Mouse (Mus musculus): Measurements from ENCODE around the gene Trp53i11. TPM values are rescaled to one million over a fixed set of nuclear protein-coding genes. Genes with fewer than 3 reads are reported as not detected.

Gene Trp53i11
- total RNA-seq (2012; rRNA removed), result not detected in 2 replicates
- not detected for polyA plus RNA-seq (2012; ENCODE audit: insufficient read depth in 1 of 2, insufficient read length in 2 of 2, low read depth in 1 of 2, low replicate concordance in 2 of 2, missing spikeins in 1 of 2)

GRCm38 (mm10) chr2:93187323-93187996, at the start of gene Trp53i11:
Gene Trp53i11, plus strand, starts transcription at chr2:93187548.
- no peaks in the 10 kb centered on the region for H3K36me3 ChIP-seq (ENCODE audit: control insufficient read depth in 1 of 2, insufficient read depth in 2 of 2, low read length in 2 of 2)
- H3K27ac ChIP-seq (ENCODE audit: control insufficient read depth, low read depth, low read length), result no peak within 1 kb of the TSS
- H3K79me2 ChIP-seq (ENCODE audit: control insufficient read depth, insufficient read depth, low read length, poor library complexity), result no peaks in the 10 kb centered on the region
- no peak for DNase-seq (ENCODE audit: low read depth, low spot score)
- H3K27me3 ChIP-seq (ENCODE audit: control insufficient read depth in 1 of 2, insufficient read depth in 2 of 2, low read length in 2 of 2), result peaks cover 0 to 3% of the 10 kb centered on the region in 2 experiments; a peak in 2 of 4 replicates
- no peaks in the 10 kb centered on the region for H3K9me3 ChIP-seq (replicated peaks; ENCODE audit: insufficient read depth, low read length)
- peaks cover 0 to 5% of the 10 kb centered on the region in 2 experiments; a peak in 1 of 4 replicates for H3K4me1 ChIP-seq (ENCODE audit: control insufficient read depth in 1 of 2, insufficient read depth in 2 of 2, low read length in 2 of 2)
- no peak for TF ChIP-seq MXI1 (IDR thresholded peaks at IDR 0.05; ENCODE audit: low read depth, low read length)
- TF ChIP-seq CTCF (IDR thresholded peaks at IDR 0.05 in 2 of 3, conservative IDR thresholded peaks at IDR 0.05 in 1 of 3; ENCODE audit: control insufficient read depth in 1 of 3, insufficient read depth in 1 of 3, low read depth in 2 of 3, low read length in 3 of 3, poor library complexity in 1 of 3, severe bottlenecking in 1 of 3), result peak in 1 of 3 experiments; percentile 31; a peak in 2 of 6 replicates
- no peak for TF ChIP-seq TCF12 (IDR thresholded peaks at IDR 0.05; ENCODE audit: low read depth, low read length)
- TF ChIP-seq ETS1 (IDR thresholded peaks at IDR 0.05; ENCODE audit: low read depth, low read length), result no peak
- no peak within 1 kb of the TSS for H3K4me3 ChIP-seq (ENCODE audit: control insufficient read depth in 1 of 2, insufficient read depth in 1 of 2, low read depth in 2 of 2, low read length in 2 of 2)
- H3K9ac ChIP-seq (ENCODE audit: control insufficient read depth, low read depth, low read length, poor library complexity, severe bottlenecking), result no peak within 1 kb of the TSS

DNA sequence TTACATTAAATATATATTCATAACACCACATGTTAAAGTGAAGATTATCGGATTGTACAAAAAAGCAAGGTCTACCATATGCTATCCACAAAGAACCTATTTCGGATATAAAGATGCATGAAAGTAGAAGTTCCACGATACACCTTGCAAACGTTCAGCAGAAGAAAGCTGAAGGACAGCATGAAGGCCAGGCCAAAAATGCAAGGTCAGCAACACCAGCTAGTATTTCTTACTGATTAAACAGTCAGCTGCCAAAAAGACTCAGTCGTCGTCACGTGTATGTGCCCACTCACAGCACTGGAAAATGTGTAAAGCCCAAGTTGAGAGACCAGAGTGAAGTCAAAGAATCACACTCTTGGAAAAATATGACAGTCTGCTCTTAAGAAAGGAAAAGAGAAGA, 47.9 kb upstream of the Trp53i11 start:
- H3K79me2 ChIP-seq (ENCODE audit: control insufficient read depth, insufficient read depth, low read length, poor library complexity), result no peaks in the 10 kb centered on the region
- H3K36me3 ChIP-seq (ENCODE audit: control insufficient read depth in 1 of 2, insufficient read depth in 2 of 2, low read length in 2 of 2), result no peaks in the 10 kb centered on the region
- peaks cover 19 to 23% of the 10 kb centered on the region in 2 experiments for H3K27me3 ChIP-seq (ENCODE audit: control insufficient read depth in 1 of 2, insufficient read depth in 2 of 2, low read length in 2 of 2)
- DNase-seq (ENCODE audit: low read depth, low spot score), result no peak
- H3K9ac ChIP-seq (ENCODE audit: control insufficient read depth, low read depth, low read length, poor library complexity, severe bottlenecking), result no peak overlapping the region
- H3K27ac ChIP-seq (ENCODE audit: control insufficient read depth, low read depth, low read length), result no peak overlapping the region
- no peak for TF ChIP-seq TAL1 (IDR thresholded peaks at IDR 0.05; ENCODE audit: low read length)
- TF ChIP-seq GABPA (IDR thresholded peaks at IDR 0.05; ENCODE audit: low read depth, low read length), result no peak
- TF ChIP-seq ZMIZ1 (IDR thresholded peaks at IDR 0.05; ENCODE audit: low read depth, low read length), result no peak
- TF ChIP-seq RAD21 (IDR thresholded peaks at IDR 0.05; ENCODE audit: low read depth, low read length), result no peak
- no peak for TF ChIP-seq BHLHE40 (IDR thresholded peaks at IDR 0.05; ENCODE audit: borderline replicate concordance, low read depth, low read length)
- no peak for TF ChIP-seq SMC3 (IDR thresholded peaks at IDR 0.05; ENCODE audit: low read depth, low read length)
- TF ChIP-seq ELF1 (IDR thresholded peaks at IDR 0.05; ENCODE audit: low read depth, low read length), result no peak
- no peak for TF ChIP-seq ETS1 (IDR thresholded peaks at IDR 0.05; ENCODE audit: low read depth, low read length)
- no peak for TF ChIP-seq SIN3A (IDR thresholded peaks at IDR 0.05; ENCODE audit: low read length)
- TF ChIP-seq USF1 (IDR thresholded peaks at IDR 0.05; ENCODE audit: low read depth, low read length), result no peak
- no peak for TF ChIP-seq POLR2A (IDR thresholded peaks at IDR 0.05; ENCODE audit: control insufficient read depth in 1 of 2, insufficient read depth in 1 of 2, low read depth in 1 of 2, low read length in 2 of 2, poor library complexity in 1 of 2)
- no peak for TF ChIP-seq TBP (IDR thresholded peaks at IDR 0.05; ENCODE audit: low read depth, low read length)
- no peak for TF ChIP-seq HCFC1 (IDR thresholded peaks at IDR 0.05; ENCODE audit: low read depth, low read length)
- TF ChIP-seq GATA1 (IDR thresholded peaks at IDR 0.05; ENCODE audit: low read depth, low read length), result no peak
- TF ChIP-seq ZC3H11A (IDR thresholded peaks at IDR 0.05; ENCODE audit: low read depth, low read length), result no peak
- no peak for TF ChIP-seq MAZ (IDR thresholded peaks at IDR 0.05; ENCODE audit: low read depth, low read length)
- no peak for TF ChIP-seq POLR2AphosphoS2 (IDR thresholded peaks at IDR 0.05; ENCODE audit: low read length)
- TF ChIP-seq MAX (IDR thresholded peaks at IDR 0.05; ENCODE audit: low read length), result no peak
- no peak for TF ChIP-seq NRF1 (IDR thresholded peaks at IDR 0.05; ENCODE audit: insufficient read depth, low read depth, low read length, poor library complexity, severe bottlenecking)
- TF ChIP-seq CHD1 (IDR thresholded peaks at IDR 0.05; ENCODE audit: low read depth, low read length), result no peak
- H3K4me1 ChIP-seq (ENCODE audit: control insufficient read depth in 1 of 2, insufficient read depth in 2 of 2, low read length in 2 of 2), result no peaks in the 10 kb centered on the region
- no peak overlapping the region for H3K4me3 ChIP-seq (ENCODE audit: control insufficient read depth in 1 of 2, insufficient read depth in 1 of 2, low read depth in 2 of 2, low read length in 2 of 2)
- H3K9me3 ChIP-seq (replicated peaks; ENCODE audit: insufficient read depth, low read length), result no peaks in the 10 kb centered on the region
